Mouse (Mus musculus): ENCODE results near the gene Hspa2.

DNA sequence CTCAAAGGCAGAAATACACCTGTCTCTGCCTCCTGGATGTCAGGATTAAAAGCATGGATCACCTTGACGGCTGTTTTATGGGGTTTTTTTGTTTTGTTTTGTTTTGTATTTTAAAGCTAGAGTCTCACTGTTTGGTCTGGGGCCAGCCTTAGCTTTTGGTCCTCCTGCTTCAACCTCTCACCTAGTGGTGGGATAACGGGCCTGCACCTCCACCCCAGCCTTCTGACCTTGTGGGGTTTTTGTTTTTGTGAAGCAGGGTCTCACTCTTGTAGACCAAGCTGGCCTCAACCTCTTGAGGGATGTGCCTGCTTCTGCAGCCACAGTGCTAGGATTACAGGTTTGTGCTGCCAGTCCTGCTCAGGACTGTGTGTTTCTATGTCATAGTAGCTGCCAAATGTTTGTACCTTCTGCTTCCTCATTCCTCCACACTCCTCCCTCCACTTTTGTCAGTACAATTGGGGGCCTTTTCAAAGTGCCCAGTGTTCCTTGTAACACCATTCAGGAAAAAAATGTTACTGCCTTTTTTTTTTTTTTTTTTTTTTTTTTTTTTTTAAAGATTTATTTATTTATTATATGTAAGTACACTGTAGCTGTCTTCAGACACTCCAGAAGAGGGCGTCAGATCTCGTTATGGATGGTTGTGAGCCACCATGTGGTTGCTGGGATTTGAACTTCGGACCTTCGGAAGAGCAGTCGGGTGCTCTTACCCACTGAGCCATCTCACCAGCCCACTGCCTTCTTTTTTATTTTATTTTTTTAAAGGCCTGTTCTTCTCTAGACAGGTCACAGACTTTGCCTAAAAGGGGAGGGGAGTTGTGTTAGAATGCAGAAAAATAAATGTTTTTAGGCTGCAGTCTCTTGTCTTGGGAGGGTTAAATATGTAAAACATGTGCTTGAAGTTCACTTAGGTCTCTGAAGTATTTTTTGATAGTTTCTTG, 30.8 kb upstream of the Hspa2 start:
- peak; percentile 17; the same call in 1 of the 2 replicates for TF ChIP-seq CTCF (IDR thresholded peaks at IDR 0.05; ENCODE audit: extremely low read depth, insufficient read depth, insufficient read length, insufficient replicate concordance)
- TF ChIP-seq POLR2A (IDR thresholded peaks at IDR 0.05; ENCODE audit: low read depth, low read length) = no peak

All from spleen, adult 2 months (tissue).